Mouse (Mus musculus) kidney, adult 2 months (tissue): ENCODE data around the gene Rdh16f1.

Experiments used
- CTCF ChIP-seq: fragments of 200-500 bp; conservative IDR thresholded peaks from 2 replicates; pipeline ENCODE4 v1.5.1; 2011; ENCODE audit warnings: low read depth, mild to moderate bottlenecking, control low read depth, low read length, moderate library complexity, mixed read lengths; ENCODE audit not compliant: insufficient read depth, insufficient read length
- POLR2A ChIP-seq: fragments of 200-500 bp; IDR thresholded peaks from one replicate; pipeline ENCODE4 v1.6.1; 2011; ENCODE audit warnings: low read depth, low read length, control low read depth

- TF ChIP-seq CTCF, result no peak
- no peak for TF ChIP-seq POLR2A
Observed at GRCm38 (mm10) chr10:127737552-127737951, 22.0 kb upstream of the Rdh16f1 start.
